Mouse (Mus musculus) left cerebral cortex, adult 18-20 months (tissue): ENCODE data around the gene Shc2. TPM values are rescaled to one million over a fixed set of nuclear protein-coding genes. Genes with fewer than 3 reads are reported as not detected.

Experiments used
- DNase-seq, 2 experiments: peaks; one replicate each; pipeline ENCODE4 v3.0.0; 2021 to 2022; ENCODE audit warnings: low spot score in 2 of 2, mixed read lengths in 1 of 2
- long read RNA-seq, 2 experiments: library from polyadenylated mRNA; stranded (forward); transcript quantifications; one replicate each; pipeline ENCODE4 v2.0.0; 2021
- total RNA-seq, 2 experiments: library from RNA; stranded (reverse); gene quantifications; 2 replicates each; pipeline ENCODE4 v1.2.3; 2021

Shc2 gene
- total RNA-seq: 10 to 100 TPM; 44.3 to 50.1 TPM
- long read RNA-seq, experiment 1, transcript Shc2-201 (13 exons, 3,243 nt): major isoform, 24 of 39 reads
- long read RNA-seq, experiment 1, partial matches to known transcripts: 4 of 39 reads
- long read RNA-seq, experiment 1, other reads (novel, unspliced or antisense): 9 of 39 reads
- long read RNA-seq, experiment 2, transcript Shc2-201 (13 exons, 3,243 nt): major isoform, 22 of 35 reads
- long read RNA-seq, experiment 2, partial matches to known transcripts: 5 of 35 reads
- long read RNA-seq, experiment 2, other reads (novel, unspliced or antisense): 6 of 35 reads

DNA sequence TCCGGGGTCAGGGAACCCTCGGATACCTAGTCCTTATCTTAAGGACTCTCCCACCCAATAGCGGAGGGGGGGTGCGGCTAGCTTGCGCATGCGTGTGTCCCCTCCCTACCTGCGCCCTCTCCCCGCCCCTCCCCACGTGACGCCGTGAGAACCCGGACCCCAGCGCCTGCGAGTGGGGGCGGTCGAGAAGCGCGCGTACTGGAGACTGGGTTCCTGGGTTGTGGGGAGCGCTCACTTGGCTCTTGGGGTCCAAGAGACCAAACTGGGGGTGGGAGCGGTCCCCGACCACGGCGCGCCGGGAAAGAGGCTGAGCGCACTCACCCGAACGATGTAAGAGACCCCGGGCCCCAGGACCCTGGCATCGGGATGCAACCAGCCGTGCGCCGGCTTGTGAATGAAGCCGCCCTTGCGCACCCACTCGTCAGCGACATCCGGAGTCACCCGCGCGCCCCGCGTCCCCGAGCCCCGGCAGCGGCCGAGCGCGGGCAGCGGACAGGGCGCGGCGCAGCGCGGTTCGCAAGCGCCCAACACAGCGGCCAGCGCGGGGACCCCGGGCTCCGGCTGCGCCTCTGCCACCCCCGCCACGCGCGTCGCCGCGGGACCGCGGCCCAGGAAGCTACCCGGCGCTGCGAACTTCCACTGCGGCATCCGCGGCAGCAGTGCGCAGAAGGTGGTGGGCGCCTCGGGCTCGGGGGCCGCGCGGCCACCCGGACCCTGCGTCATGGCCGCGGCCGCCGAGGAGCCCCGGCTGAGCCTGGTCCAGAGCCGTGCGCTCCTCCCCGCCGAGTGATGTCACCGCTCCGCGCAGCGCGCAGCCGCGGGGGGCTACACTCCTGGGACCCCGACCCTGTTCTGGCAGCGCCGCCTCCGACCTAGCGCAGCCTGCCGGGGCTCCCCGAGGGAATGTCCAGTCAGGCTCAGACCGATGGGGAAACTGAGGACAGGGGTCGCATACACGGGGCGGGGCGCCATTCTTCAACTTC, at the start of gene Shc2:
Shc2 (minus strand) TSS at position 791 of the 983 bp plus-strand sequence.
- DNase-seq: peak; percentile 81 to 86

DNA sequence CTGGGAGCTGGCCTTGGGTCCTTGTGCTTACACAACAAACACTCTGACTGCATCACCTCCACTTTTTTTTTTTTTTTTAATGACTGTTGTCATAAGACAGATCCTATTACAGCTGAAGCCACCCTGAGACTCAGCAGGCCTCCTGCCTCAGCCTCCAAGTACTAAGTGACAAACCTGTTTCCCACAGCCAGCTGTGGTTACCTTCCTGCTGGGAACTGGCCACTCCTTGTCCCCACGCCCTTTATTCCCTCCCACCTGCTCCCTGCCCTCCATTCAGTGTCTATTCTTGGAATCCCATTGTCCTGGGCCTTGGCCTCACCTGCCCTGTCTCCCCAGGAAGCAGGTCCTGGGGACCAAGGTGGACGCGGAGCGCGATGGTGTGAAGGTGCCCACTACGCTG, 49.8 kb upstream of the Shc2 start:
- no peak for DNase-seq

DNA sequence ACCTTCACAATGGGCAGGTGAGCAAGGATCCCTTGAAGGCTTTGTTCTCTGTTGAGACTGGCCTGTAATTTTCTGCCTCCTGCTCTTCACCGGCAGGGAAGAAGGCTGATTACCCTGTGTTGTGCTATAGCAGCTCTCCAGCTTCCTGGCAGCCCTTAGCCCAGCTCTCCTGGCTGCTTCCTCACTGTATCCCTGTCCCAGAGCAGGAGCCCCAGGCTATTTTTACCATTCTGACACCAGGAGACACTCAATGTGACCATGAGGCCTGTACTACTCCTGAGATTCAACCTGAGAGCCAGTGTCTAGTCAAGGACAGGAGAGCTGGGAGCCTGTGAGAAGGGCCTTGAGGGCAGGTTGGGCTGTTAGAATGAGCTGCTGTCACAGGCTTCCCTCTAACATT, 49.0 kb upstream of the Shc2 start:
- DNase-seq: no peak

DNA sequence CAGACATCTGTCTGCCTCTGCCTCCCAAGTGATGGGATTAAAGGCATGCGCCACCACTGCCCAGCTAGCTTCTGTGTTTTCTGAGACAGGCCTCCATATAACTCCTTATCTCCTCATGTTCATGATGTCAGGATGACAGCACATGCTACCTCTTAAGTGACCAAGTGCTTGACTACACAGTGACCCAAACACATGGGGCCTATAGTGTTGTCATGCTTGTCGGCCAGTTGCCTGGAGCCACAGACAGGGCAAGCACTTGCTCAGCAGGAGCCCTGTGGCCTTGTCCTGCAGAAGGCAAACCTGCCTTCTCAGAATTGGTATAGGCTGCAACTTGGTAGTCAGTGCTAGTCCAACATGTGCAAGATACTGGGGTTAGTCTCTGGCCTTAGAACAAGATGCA, 48.5 kb upstream of the Shc2 start:
- DNase-seq: no peak

DNA sequence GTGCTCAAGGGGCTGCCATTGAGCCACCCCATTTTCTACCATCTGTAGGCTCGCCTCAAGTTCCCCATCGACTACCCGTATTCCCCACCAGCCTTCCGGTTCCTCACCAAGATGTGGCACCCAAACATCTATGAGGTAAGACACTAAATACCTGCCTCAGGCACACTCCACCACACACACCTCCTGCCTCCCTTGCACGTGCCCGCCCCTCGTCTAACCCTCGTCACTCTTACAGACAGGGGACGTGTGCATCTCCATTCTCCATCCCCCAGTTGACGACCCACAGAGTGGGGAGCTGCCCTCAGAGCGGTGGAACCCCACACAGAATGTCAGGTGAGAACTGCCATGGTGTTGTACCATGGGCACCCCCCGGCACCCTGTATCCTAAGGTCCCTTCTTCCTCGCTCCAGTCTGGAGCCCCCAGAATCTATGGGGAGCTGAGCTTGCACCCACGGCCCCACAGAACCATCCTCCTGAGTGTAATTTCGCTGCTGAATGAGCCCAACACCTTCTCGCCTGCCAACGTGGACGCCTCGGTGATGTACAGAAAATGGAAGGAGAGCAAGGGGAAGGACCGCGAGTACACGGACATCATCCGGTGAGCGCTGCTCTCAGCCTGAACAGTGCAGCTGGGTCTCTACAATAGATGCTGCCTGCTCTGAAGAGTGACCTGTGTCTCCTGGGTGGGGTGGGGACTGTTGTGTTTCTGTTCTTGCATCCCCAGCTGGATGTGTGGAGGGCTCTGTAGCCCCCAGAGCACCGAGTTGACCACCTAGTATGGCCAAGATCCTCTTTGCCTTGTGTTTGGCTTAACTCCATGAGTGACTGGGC, 47.3 kb upstream of the Shc2 start:
- no peak for DNase-seq

DNA sequence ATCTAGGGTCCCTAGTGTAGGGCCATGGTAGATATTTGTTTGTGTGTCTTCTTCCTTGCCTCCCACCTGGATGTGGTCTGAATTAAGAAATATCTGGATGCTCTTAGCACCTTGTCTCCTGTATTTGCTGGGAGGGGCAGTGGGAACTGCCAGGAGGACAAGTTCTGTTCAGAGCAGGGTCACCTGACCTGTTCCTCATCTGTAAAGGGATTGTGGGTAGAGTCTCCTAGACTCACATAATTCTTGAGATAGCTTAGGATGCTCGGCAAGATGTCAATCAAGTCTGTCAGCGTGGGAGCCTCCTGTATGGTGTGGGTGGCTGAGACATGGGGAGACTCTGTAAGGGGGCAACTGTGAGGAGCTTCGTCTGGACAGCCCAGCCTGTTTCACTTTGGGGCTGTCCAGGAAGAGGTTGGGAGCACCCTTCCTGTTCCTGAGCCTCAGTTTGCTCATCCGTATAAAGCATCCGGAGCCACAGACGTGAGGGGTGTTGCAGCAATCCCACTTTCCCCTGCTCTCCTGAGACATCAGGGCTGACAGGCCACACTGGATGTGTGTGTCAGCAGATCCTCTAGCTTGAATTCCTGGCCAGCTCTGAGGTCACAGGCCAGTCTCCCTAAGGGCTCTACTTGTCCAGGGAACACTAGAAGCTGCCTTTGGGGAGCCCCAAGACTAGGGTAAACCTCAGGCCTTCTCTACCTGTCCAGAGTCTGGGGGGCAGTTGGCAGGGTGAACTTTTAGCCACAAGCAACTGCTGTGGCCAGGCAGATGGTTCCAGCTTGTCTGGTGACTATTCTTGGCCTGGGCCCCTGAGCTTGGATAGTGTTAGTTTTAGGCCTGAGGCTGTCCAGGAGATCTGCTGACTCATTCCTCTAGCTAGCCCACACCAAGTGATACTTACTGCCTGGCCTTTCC, 46.3 kb upstream of the Shc2 start:
- no peak for DNase-seq

DNA sequence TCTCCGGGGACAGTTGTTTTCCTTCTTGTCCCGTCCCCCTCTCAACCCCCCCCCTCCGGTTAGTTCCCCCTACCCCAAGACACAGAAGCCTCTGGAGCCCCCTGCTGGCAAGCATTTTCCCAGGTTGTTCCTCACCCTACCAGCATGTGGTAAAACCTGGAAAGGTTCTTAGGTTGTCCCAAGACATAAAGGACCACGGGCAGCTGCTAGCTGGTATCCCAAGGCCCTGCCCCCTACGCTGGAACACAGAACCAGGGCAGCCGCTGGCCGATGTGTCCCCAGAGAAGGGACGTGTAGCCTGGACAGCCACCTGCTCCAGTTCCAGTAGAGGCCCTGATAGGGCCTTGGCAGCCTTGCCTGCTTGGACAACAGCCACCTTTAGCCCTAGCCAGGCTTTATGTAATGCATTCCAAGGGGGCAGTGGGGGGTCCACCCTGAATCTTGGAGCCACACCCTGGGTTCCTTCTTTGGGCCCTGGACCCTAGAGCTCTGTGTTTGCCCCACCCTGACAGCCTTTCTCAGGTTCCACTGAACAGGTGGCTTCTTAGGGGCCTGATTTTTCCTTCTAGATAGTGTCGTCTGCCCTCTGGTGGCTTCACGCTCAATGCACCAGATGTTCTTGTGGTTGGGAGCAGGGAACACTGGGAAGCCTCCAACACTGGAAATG, 45.3 kb upstream of the Shc2 start:
- DNase-seq: peak in 1 of 2 experiments; percentile 49

DNA sequence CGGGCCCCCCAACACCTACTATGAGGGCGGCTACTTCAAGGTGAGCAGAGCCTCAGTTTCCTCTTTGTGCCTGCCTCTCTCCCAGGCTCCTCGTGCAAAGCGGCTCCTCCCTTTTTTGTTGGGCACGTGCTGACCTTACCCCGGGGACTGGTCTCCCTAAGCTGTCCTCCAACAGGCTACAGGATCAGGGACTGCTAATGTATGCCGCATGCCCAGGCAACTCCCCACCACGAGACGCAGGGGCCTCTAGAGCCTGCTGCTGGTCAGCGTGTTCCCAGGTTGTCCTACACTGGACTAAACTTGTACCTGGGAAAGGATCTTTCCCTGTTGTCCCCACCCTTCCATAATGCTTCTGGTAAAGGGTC, 44.8 kb upstream of the Shc2 start:
- DNase-seq: no peak

DNA sequence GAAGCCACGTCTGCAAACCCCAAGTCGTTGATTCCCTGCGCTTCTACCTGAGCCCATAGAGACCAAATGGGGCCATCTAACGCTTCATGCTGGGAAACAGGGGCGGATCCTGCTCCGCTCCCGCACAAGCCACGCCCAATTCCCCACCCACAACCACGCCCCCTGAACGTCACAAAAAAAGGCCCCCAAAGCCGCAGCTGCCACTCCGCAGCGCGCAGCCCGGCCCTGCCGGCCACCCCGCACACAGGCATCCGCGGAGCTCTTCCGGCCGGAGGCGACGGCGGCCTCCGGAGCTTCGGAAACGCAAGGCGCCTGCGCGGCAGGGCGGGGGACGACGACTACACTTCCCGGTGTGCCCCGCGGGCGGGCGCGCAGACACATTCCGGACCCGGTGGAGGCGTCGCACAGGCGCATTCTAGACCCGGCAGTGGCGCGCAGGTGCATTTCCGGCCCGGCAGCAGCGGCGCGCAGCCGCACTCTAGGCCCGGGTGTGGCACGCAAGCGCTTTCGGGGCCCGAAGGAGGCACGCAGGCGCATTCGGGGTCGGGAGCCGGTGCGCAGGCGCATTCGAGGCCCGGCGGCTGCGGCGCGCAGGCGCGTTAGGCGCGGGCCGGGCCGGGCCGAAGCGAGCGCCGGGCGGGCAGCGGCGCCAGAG, 44.0 kb upstream of the Shc2 start, which contains the start of gene Cdc34:
Cdc34 (plus strand) TSS at position 605 of the 655 bp plus-strand sequence.
- DNase-seq: peak; percentile 98 to 100

DNA sequence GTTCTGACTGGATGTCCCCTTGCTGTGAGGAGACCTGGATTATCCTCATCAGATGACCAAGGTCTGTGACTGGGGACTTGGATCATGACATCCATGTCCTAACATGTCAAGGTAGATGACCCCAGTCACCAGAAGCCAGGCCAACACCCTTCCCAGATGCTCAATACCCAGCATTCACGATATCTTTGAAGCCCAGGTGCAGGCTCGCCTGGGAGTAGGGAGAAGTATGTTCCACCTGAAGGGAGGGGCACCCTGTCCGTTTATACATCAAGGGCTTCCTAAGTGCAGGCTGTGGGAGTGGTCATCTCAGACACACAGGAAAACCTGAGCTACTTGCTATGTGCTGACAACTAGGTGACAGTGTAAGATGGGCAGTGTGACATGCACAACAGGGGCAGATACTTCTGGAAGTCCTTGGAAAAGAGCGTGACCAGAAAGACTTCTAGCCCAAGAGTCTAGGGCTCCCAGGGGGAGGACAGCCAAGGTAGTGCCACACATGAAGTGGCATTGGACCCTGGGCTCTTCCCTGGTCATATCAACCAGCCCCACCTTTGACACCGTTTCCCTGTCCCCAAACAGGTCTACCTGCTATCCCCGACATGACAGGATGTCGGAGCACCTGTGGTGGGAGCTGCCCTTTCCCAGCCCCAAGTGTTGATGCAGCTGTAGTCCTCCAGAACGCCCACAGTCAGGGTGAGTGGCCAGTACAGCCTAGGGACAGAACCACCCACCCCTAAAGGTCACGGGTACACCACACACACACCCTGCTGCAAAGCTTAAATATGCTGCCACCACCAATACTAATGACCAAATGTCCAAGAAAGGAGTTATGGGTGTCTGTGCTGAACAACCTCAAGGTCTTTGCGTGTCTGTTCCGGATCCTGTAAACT, 43.1 kb upstream of the Shc2 start:
- DNase-seq: no peak

DNA sequence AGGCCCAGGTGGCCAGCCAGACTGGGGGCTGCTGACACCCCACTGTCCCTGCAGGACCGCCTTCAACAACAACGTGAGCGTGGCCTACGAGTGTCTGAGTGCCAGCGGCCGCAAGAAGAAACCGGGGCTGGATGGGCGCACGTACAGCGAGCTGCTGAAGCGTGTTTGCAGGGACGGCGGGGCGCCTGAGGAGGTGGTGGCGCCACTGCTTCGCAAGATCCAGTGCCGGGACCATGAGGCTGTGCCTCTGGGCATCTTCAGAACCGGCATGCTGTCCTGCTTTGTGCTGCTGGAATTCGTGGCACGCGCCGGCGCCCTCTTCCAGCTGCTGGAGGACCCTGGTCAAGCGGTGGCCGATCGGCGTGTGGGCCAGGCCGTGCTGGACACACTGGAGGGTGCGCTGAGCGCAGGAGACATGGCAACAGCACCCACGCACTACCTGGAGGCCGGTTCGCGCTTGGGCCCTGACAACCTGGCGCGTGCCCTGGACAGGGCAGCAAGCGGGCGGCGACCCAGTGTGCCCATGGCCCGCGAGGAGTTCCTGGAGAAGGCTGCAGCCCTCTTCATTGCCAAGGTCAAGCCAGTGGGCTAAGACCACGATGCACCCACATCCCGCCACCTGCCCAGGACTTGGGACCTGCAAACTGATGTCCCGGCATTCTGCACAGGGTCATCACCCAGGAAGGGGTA, 37.8 kb upstream of the Shc2 start:
- no peak for DNase-seq

DNA sequence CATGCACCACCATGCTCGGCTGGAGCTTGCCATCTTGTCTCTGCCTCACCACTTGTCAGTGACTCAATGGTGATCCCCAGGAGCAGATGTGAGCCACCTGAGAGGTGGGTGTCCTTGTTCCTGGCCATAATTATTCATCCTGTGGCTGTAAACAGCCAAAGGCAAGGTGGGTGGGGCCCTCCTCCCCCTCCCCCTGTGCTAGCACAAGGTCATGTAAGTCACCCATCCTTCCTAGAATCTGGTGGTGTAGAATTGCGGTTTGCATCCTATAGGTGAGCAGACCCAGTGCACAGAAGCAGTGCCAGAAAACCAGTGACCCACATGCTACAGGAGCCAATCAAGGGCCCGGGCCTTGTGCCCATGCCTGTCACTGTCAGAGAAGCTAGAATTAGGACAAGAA, 35.3 kb upstream of the Shc2 start:
- no peak for DNase-seq

DNA sequence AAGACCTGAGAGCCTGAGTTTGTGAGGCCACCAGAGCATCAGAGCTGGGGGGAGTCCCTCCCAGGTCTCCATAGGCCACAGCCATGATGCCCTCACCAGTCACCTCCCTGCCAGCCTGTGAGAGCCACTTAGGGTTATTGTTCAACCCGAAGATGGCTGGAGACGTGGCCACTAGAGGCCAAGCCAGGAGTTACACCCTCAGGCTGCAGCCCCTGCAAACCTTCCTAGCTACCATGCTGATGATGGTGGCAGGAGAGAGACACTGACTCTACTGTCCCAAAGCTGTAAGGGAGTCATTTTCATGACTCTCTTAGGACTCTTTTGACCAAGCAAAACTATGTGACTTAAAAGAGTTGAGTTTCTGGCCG, 34.4 kb upstream of the Shc2 start:
- DNase-seq: no peak

DNA sequence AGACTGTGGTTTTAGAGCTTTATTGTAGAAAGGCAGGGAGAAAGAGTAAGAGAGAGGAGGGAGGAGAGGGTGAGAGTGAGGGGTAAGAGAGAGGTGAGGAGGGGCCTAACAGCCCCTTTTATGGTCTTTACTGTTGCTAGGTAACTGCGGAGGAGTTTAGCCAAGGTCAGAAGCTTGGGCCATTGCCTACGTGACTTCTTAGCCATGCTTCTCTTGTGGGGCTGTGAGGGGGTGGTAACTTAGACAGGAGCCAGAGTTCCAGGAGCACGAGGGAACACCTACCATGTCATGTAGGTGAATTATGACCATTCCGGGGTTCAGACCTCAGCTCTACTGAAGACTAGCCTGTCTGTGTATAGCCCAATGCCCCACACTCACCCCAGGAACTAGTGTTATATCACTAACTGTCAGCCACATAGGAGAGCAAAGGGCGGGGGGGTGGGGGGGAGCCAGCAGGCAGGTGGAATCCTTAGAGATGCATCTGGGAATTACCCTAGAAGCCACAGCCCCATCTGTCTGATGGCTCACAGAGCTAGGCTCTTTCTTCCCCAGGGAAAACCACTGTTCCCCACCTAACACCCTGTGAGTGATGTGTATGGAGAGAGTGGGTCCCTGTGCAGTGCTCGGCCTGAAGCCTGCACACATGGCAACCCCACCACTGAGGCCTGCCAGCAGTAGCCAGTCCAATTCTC, 33.8 kb upstream of the Shc2 start:
- no peak for DNase-seq

DNA sequence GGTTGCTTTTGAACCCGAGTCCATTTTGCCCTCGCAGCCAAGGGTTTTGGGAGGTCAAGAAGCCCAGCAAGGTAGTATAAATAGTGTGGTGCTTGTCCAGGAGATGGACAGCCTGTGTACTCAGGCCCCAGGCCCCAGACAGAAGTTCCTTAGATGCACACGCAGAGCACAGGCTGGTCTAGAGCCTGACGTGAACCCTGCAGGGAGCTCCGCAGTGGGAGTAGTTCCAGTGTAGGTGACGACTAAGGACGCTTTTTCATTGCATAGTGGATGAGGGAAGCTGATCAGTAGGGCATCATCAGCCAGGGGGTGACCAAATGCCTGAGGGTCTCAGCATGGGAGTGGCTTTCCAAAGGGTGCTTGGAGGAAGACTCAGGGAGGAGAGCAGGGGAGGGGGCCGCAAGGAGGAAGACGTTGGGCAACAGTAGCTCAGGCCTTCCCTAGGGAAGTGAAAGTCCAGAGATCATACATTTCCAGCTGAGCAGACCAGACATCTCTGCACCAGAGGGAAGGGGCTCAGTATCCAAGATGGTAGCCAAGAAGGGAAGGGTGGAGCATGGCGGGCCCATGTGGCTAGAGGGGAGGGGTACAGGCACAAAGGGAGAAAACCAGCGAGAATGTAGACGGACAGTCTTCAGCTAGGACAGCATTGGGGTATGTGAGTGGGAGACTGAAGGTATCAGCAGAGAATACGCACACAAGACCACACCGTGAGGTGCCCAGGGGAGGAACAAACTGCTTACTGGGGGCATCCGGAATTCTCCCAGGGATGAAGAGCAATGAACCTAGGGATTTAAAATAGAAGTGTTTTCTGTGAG, 32.6 kb upstream of the Shc2 start:
- DNase-seq: no peak

DNA sequence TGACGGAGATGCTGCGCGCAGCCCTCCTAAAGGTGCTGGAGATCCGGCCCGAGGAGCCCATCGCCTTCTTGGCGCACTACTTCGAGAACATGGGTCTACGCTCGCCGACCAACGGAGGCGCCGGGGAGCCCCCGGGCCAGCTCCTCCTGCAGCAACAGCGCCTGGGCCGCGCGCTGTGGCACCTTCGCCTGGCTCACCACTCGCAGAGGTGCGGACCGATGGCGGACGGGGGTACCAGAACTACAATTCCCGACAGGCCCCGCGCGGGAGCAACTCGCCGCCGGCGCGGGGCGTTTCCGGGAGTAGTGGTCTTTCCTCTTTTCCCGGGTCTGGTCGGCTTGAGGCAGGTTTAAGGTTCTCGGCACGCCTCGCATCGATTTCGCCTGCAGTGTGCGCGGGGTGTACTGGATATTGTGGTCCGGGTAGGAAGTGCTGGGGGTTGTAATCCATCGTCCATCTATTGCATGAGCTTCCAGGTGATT, 31.9 kb upstream of the Shc2 start:
- DNase-seq: peak; percentile 80 to 82
